8 mouse cellular contexts compared by ENCODE assay signal in genomic region chr3:122617613-122618340, GRCm38 (mm10). TPM values are rescaled to one million over a fixed set of nuclear protein-coding genes. Genes with fewer than 3 reads are reported as not detected.
A peak's percentile ranks its signal among the peaks of the same experiment; 100 is the strongest.
DNase-seq lines count a peak whose midpoint lies in the region; ATAC-seq and TF ChIP-seq lines count a peak whose summit lies in the region.

No protein-coding gene starts in this region.

- ATAC-seq in erythroblast, adult 5-6 weeks (replicated peaks; ENCODE audit: low FRiP score, poor library complexity, severe bottlenecking), result no peak
- ATAC-seq in forebrain, embryonic 14.5 days, result no peak
- ATAC-seq in liver, embryonic 14.5 days (ENCODE audit: insufficient read depth), result no peak

- peak overlapping the region; percentile 99 for H3K27ac ChIP-seq in forebrain, embryonic 14.5 days (ENCODE audit: low read depth, low read length)
- no peak overlapping the region for H3K27ac ChIP-seq in liver, embryonic 14.5 days

- peaks cover 7% of the 10 kb centered on the region for H3K4me1 ChIP-seq in erythroblast, embryonic 14.5 days (ENCODE audit: control insufficient read depth)
- peaks cover 25% of the 10 kb centered on the region for H3K4me1 ChIP-seq in forebrain, embryonic 14.5 days (ENCODE audit: control insufficient read depth, insufficient read depth, low read length)
- H3K4me1 ChIP-seq in liver, embryonic 14.5 days (replicated peaks; ENCODE audit: control insufficient read depth in 2 of 2, insufficient read depth in 2 of 2, low read length in 1 of 2), result peaks cover 0 to 8% of the 10 kb centered on the region in 2 experiments; a peak in 2 of 4 replicates

- peak overlapping the region; percentile 59 for H3K4me3 ChIP-seq in erythroblast, embryonic 14.5 days (replicated peaks)
- peak overlapping the region; percentile 98 for H3K4me3 ChIP-seq in forebrain, embryonic 14.5 days (ENCODE audit: low read depth, low read length)
- H3K4me3 ChIP-seq in liver, embryonic 14.5 days (ENCODE audit: insufficient read depth in 1 of 2, low read depth in 2 of 2, low read length in 2 of 2), result peak overlapping the region; percentile 58 to 65; a peak in 3 of 4 replicates

- H3K9ac ChIP-seq in forebrain, embryonic 14.5 days (ENCODE audit: low read length), result peak overlapping the region; percentile 100
- no peak overlapping the region for H3K9ac ChIP-seq in liver, embryonic 14.5 days (replicated peaks)

- no peak for TF ChIP-seq EP300 in liver, embryonic 14.5 days (IDR thresholded peaks at IDR 0.05; ENCODE audit: low read depth)

- H3K9me3 ChIP-seq in erythroblast, embryonic 14.5 days (ENCODE audit: control insufficient read depth, low read length), result no peaks in the 10 kb centered on the region
- no peaks in the 10 kb centered on the region for H3K9me3 ChIP-seq in forebrain, embryonic 14.5 days (replicated peaks; ENCODE audit: control insufficient read depth, low read length)
- no peaks in the 10 kb centered on the region for H3K9me3 ChIP-seq in liver, embryonic 14.5 days (ENCODE audit: control insufficient read depth, low read length)

- H3K27me3 ChIP-seq in erythroblast, embryonic 14.5 days (ENCODE audit: control insufficient read depth), result peaks cover 46% of the 10 kb centered on the region
- no peaks in the 10 kb centered on the region for H3K27me3 ChIP-seq in forebrain, embryonic 14.5 days (replicated peaks; ENCODE audit: control insufficient read depth, insufficient read depth, low read length)
- H3K27me3 ChIP-seq in liver, embryonic 14.5 days (ENCODE audit: control insufficient read depth, insufficient read depth, low read length), result peaks cover 35% of the 10 kb centered on the region

- 39% methylated on average over 9 of the region's 9 CpGs for WGBS in forebrain, embryonic 14.5 days
- WGBS in liver, embryonic 14.5 days (ENCODE audit: insufficient replicate concordance), result 56% methylated on average over 9 of the region's 9 CpGs

- peak overlapping the region; percentile 71 for H3K4me2 ChIP-seq in forebrain, embryonic 14.5 days (ENCODE audit: low read length)
- H3K4me2 ChIP-seq in liver, embryonic 14.5 days (ENCODE audit: low read depth), result peak overlapping the region; percentile 61

- TF ChIP-seq CTCF in liver, embryonic 14.5 days (IDR thresholded peaks at IDR 0.05; ENCODE audit: low read depth), result no peak

- peak; percentile 51 for DNase-seq in 3T3-L1 (ENCODE audit: low read depth, low spot score)
- peak; percentile 60 for DNase-seq in forebrain, embryonic 14.5 days (ENCODE audit: low spot score)
- DNase-seq in liver, embryonic 14.5 days (ENCODE audit: low read depth in 3 of 3, low spot score in 3 of 3), result no peak
- no peak for DNase-seq in spleen, postnatal 36 days (ENCODE audit: low spot score in 2 of 2)
- no peak for DNase-seq in embryo, embryonic 10 days (ENCODE audit: low spot score)
- DNase-seq in left cerebral cortex, postnatal 4 days, result no peak

- H3K36me3 ChIP-seq in erythroblast, embryonic 14.5 days (ENCODE audit: control insufficient read depth), result no peaks in the 10 kb centered on the region
- H3K36me3 ChIP-seq in forebrain, embryonic 14.5 days (ENCODE audit: control insufficient read depth, insufficient read depth, low read length), result no peaks in the 10 kb centered on the region
- H3K36me3 ChIP-seq in liver, embryonic 14.5 days (replicated peaks; ENCODE audit: control insufficient read depth, insufficient read depth, low read depth), result no peaks in the 10 kb centered on the region

- intact Hi-C loops in left cerebral cortex, postnatal 4 days (cut with DNase I), result loop anchor here (5.0 to 10.0 kb wide), 2 partner anchors 63 to 145 kb away; no protein-coding TSS in a partner anchor

RNA-seq across cellular contexts. Expression of gene Fnbp1l, which starts 1.7 kb away (rescaled TPM):
- not detected in 2 replicates for polyA plus RNA-seq in erythroblast, embryonic 14.5 days (2012)
- 2.5 and 25.7 TPM in 2 replicates for total RNA-seq in erythroblast, adult 5-6 weeks (2015; ENCODE audit: low replicate concordance)
- 3.2 and 8.0 TPM in 2 replicates for total RNA-seq in erythroblast, adult 5-6 weeks (2017; ENCODE audit: low replicate concordance)
- 175 and 222 TPM in 2 replicates for polyA plus RNA-seq in forebrain, embryonic 14.5 days (2014; fragmentation: Nextera tagmentation; extraction: Ambion mirVana)
- polyA plus RNA-seq in liver, embryonic 14.5 days (2012; rRNA removed), result 3.5 and 4.8 TPM in 2 replicates
- 2.4 and 3.2 TPM in 2 replicates for polyA plus RNA-seq in liver, embryonic 14.5 days (2014; fragmentation: Nextera tagmentation; extraction: Ambion mirVana)
- total RNA-seq in left cerebral cortex, postnatal 4 days (2021), result 100 to 1,000 TPM; 474 to 513 TPM

Comparison
In these comparisons a context has a peak if more than half of its experiments do, and no peak if none do; other contexts are left out.
1. DNase-seq: peak in 3T3-L1 (single experiment) and forebrain, embryonic 14.5 days (single experiment); none in liver, embryonic 14.5 days (0 of 3), spleen, postnatal 36 days (0 of 2), embryo, embryonic 10 days (single experiment) and left cerebral cortex, postnatal 4 days (single experiment).
2. RNA of gene Fnbp1l, which starts 1.7 kb away (polyA plus RNA-seq): 175 to 222 TPM in forebrain, embryonic 14.5 days; 2.4 to 4.8 TPM in liver, embryonic 14.5 days and not detected in erythroblast, embryonic 14.5 days; every median in the first group is over 10 times any median in the second.
3. Peak in every context shown above with its lines, with median percentiles within 50 percentile points of each other: H3K4me3 ChIP-seq.